Mouse (Mus musculus): ENCODE measurements around the gene Nmnat2. TPM values are rescaled to one million over a fixed set of nuclear protein-coding genes. Genes with fewer than 3 reads are reported as not detected.

Nmnat2 gene
- polyA plus RNA-seq, 1 experiment from 2014 or later, result 8.7 TPM

- Histone ChIP-seq H3K4me1 (peaks cover 18% of the 10 kb centered on the region), H3K4me3 (peak overlapping the region; percentile 62), H3K27me3 (ENCODE audit: poor library complexity, severe bottlenecking) (peaks cover 52% of the 10 kb centered on the region), H3K36me3 (replicated peaks) (no peaks in the 10 kb centered on the region), H3K27ac (no peak overlapping the region), H3K9me3 (no peaks in the 10 kb centered on the region)
- DNase-seq (ENCODE audit: extremely low spot score, low spot score), result peak; percentile 63
- 7% methylated on average over 14 of the region's 14 CpGs for WGBS
Observed at GRCm38 (mm10) chr1:152956221-152956620, 1.4 kb downstream of the Nmnat2 start.

DNA sequence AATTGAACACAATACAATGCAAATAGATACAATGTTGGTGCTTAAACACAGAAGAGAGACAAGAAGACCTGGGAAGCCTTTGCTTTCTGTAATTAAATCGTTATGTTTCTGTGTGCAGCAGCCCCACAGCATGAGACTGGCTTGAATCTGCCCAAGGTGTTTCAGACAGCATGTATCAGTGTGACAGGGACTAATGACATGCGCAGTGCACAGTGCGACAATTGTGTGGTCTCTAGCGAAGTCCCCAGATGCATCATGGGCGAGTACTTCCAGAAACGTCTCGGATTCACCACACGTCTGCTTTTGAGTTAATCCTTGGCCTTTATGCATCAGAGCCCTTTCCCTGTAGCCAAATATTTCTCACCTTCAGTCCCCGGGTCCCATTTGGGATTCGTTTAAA is 9.6 kb downstream of the Nmnat2 start:
- no peak overlapping the region for H3K4me3 ChIP-seq
- no peaks in the 10 kb centered on the region for H3K27me3 ChIP-seq (ENCODE audit: poor library complexity, severe bottlenecking)
- DNase-seq (ENCODE audit: extremely low spot score, low spot score), result no peak
- no peaks in the 10 kb centered on the region for H3K36me3 ChIP-seq (replicated peaks)
- H3K27ac ChIP-seq, result no peak overlapping the region
- H3K4me1 ChIP-seq, result peaks cover 3% of the 10 kb centered on the region; the same call in 1 of the 2 replicates
- no peaks in the 10 kb centered on the region for H3K9me3 ChIP-seq
- whole genome bisulfite sequencing, result 82% methylated on average over 10 of the region's 10 CpGs

DNA sequence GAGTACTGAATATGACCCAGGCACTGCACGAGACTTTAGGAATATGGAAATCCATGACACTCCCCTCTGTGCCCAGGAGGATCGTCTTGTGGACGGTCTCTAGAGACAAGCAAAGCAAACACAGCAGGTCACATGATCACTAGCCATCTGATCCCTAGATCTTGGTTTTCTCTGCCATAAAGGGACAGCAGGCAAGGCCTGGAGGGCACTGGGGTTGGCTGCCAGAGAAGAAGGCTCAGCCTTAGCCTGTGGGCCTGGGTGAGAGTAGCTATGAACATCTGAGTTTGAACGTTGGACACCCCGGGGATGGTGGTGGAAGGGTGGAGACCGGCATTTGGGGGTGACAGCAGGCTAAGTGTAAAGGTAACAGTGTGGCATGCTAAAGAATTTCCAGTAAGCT is 11.4 kb downstream of the Nmnat2 start:
- Histone ChIP-seq H3K36me3 (replicated peaks) (no peaks in the 10 kb centered on the region), H3K27me3 (ENCODE audit: poor library complexity, severe bottlenecking) (no peaks in the 10 kb centered on the region), H3K27ac (no peak overlapping the region), H3K9me3 (no peaks in the 10 kb centered on the region), H3K4me3 (no peak overlapping the region), H3K4me1 (peaks cover 3% of the 10 kb centered on the region; the same call in 1 of the 2 replicates)
- 85% methylated on average over 6 of the region's 6 CpGs for WGBS
- DNase-seq (ENCODE audit: extremely low spot score, low spot score), result no peak

GRCm38 (mm10) chr1:152966686-152967085 is 11.9 kb downstream of the Nmnat2 start:
- DNase-seq (ENCODE audit: extremely low spot score, low spot score), result no peak
- Histone ChIP-seq H3K27me3 (ENCODE audit: poor library complexity, severe bottlenecking) (no peaks in the 10 kb centered on the region), H3K27ac (no peak overlapping the region), H3K4me3 (no peak overlapping the region), H3K9me3 (no peaks in the 10 kb centered on the region), H3K36me3 (replicated peaks) (no peaks in the 10 kb centered on the region), H3K4me1 (peaks cover 3% of the 10 kb centered on the region; the same call in 1 of the 2 replicates)
- 91% methylated on average over 2 of the region's 2 CpGs for WGBS

- peaks cover 17% of the 10 kb centered on the region for H3K4me1 ChIP-seq
- DNase-seq (ENCODE audit: extremely low spot score, low spot score), result no peak
- no peaks in the 10 kb centered on the region for H3K36me3 ChIP-seq (replicated peaks)
- 76% methylated on average over 4 of the region's 4 CpGs for WGBS
- H3K27ac ChIP-seq, result no peak overlapping the region
- H3K27me3 ChIP-seq (ENCODE audit: poor library complexity, severe bottlenecking), result no peaks in the 10 kb centered on the region
- H3K9me3 ChIP-seq, result no peaks in the 10 kb centered on the region
- H3K4me3 ChIP-seq, result no peak overlapping the region
Observed at GRCm38 (mm10) chr1:152969081-152969480, 14.3 kb downstream of the Nmnat2 start.

GRCm38 (mm10) chr1:152972957-152973356 is 18.2 kb downstream of the Nmnat2 start:
- Histone ChIP-seq H3K4me3 (no peak overlapping the region), H3K27me3 (ENCODE audit: poor library complexity, severe bottlenecking) (no peaks in the 10 kb centered on the region), H3K27ac (no peak overlapping the region), H3K36me3 (replicated peaks) (no peaks in the 10 kb centered on the region), H3K4me1 (peaks cover 17% of the 10 kb centered on the region), H3K9me3 (0 out of 2 replicates have a peak, but pooled peaks cover 4% of the 10 kb centered on the region)
- 28% methylated on average over 4 of the region's 4 CpGs for WGBS
- DNase-seq (ENCODE audit: extremely low spot score, low spot score), result no peak

- no peaks in the 10 kb centered on the region for H3K36me3 ChIP-seq (replicated peaks)
- no peak for DNase-seq (ENCODE audit: extremely low spot score, low spot score)
- H3K4me3 ChIP-seq, result no peak overlapping the region
- peaks cover 17% of the 10 kb centered on the region for H3K4me1 ChIP-seq
- no peaks in the 10 kb centered on the region for H3K27me3 ChIP-seq (ENCODE audit: poor library complexity, severe bottlenecking)
- 0 out of 2 replicates have a peak, but pooled peaks cover 4% of the 10 kb centered on the region for H3K9me3 ChIP-seq
- 0 out of 2 replicates have a peak overlapping the region, but pooled peaks have one; percentile 8 for H3K27ac ChIP-seq
- 14% methylated on average over 5 of the region's 5 CpGs for WGBS
Observed at GRCm38 (mm10) chr1:152973421-152973820, 18.6 kb downstream of the Nmnat2 start.

DNA sequence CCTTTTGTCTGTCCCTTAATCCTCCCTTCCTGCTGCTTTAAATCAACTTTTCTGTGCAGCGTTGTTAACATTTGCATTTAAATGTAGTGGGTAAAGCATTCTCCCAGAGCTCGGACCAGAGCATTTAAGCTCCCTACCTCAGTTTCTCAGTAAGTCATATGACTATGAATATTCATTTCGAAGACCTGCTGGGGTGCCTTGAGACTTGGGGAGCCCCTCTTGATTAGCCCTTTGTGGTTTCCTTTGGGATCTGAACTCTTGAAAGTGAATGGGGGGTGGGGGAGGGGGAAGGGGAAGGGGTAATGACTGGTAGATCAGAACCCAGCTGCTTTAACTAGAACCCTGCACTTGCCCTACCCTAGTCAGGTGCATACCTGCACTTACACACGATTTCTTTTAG is 19.1 kb downstream of the Nmnat2 start:
- WGBS, result 12% methylated on average over 4 of the region's 4 CpGs
- DNase-seq (ENCODE audit: extremely low spot score, low spot score), result no peak
- Histone ChIP-seq H3K4me3 (no peak overlapping the region), H3K27me3 (ENCODE audit: poor library complexity, severe bottlenecking) (no peaks in the 10 kb centered on the region), H3K9me3 (0 out of 2 replicates have a peak, but pooled peaks cover 4% of the 10 kb centered on the region), H3K4me1 (peaks cover 17% of the 10 kb centered on the region), H3K36me3 (replicated peaks) (no peaks in the 10 kb centered on the region), H3K27ac (no peak overlapping the region)

GRCm38 (mm10) chr1:152975144-152975543 is 20.4 kb downstream of the Nmnat2 start:
- Histone ChIP-seq H3K4me1 (peaks cover 17% of the 10 kb centered on the region), H3K27ac (no peak overlapping the region), H3K27me3 (ENCODE audit: poor library complexity, severe bottlenecking) (no peaks in the 10 kb centered on the region), H3K4me3 (no peak overlapping the region), H3K36me3 (replicated peaks) (no peaks in the 10 kb centered on the region), H3K9me3 (0 out of 2 replicates have a peak, but pooled peaks cover 4% of the 10 kb centered on the region)
- no peak for DNase-seq (ENCODE audit: extremely low spot score, low spot score)
- 80% methylated on average over 3 of the region's 3 CpGs for WGBS

- Histone ChIP-seq H3K27me3 (ENCODE audit: poor library complexity, severe bottlenecking) (no peaks in the 10 kb centered on the region), H3K27ac (no peak overlapping the region), H3K4me3 (no peak overlapping the region), H3K36me3 (replicated peaks) (no peaks in the 10 kb centered on the region), H3K9me3 (0 out of 2 replicates have a peak, but pooled peaks cover 4% of the 10 kb centered on the region), H3K4me1 (peaks cover 7% of the 10 kb centered on the region)
- no peak for DNase-seq (ENCODE audit: extremely low spot score, low spot score)
- WGBS, result 92% methylated on average over 8 of the region's 8 CpGs
Observed at GRCm38 (mm10) chr1:152978700-152979099, 23.9 kb downstream of the Nmnat2 start.

DNA sequence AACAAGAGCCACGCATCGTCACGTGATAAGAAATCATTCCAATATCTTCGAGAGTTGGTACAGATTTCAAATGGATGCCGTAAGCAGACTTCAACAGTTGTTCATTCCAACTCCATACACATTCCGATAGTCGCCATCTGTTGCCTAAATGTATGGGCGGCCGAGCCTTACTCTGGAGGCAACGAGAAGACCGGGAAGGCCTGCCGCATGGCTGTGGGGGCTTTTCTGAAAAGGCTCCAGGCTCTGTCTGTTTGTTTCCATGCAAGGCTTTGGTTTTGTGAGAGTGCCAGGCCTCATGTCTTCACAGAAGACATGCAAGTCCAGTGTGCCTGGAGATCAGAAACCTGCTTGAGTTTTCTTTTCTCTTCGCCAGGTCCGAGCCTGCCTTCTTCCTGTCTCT is 28.6 kb downstream of the Nmnat2 start:
- Histone ChIP-seq H3K27me3 (ENCODE audit: poor library complexity, severe bottlenecking) (no peaks in the 10 kb centered on the region), H3K9me3 (no peaks in the 10 kb centered on the region), H3K4me3 (no peak overlapping the region), H3K27ac (no peak overlapping the region), H3K4me1 (no peaks in the 10 kb centered on the region), H3K36me3 (replicated peaks) (no peaks in the 10 kb centered on the region)
- DNase-seq (ENCODE audit: extremely low spot score, low spot score), result no peak
- WGBS, result 93% methylated on average over 14 of the region's 14 CpGs

- Histone ChIP-seq H3K4me1 (no peaks in the 10 kb centered on the region), H3K27ac (no peak overlapping the region), H3K4me3 (no peak overlapping the region), H3K27me3 (ENCODE audit: poor library complexity, severe bottlenecking) (no peaks in the 10 kb centered on the region), H3K36me3 (replicated peaks) (no peaks in the 10 kb centered on the region), H3K9me3 (no peaks in the 10 kb centered on the region)
- WGBS, result 89% methylated on average over 3 of the region's 3 CpGs
- DNase-seq (ENCODE audit: extremely low spot score, low spot score), result no peak
Observed at GRCm38 (mm10) chr1:152986981-152987380, 32.2 kb downstream of the Nmnat2 start.

DNA sequence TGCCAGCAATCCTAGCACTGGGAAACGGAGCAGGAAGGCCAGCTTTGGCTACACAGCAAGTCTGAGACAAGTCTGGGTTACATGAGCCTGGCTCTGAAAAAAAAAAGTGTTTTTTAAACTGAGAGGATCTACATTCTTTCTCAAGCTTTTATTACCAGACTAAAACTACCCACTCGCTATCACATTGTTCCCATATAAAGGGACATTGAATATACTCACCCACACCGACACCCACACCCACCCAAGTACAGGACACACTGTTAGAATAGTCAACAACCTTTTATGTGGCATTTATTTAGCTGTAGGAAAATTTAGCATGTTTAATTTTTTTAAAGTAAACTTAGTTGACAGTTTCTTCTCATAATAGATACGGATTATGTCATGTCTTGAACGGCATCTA is 35.3 kb downstream of the Nmnat2 start:
- Histone ChIP-seq H3K4me1 (no peaks in the 10 kb centered on the region), H3K36me3 (replicated peaks) (no peaks in the 10 kb centered on the region), H3K27ac (no peak overlapping the region), H3K9me3 (no peaks in the 10 kb centered on the region), H3K4me3 (no peak overlapping the region), H3K27me3 (ENCODE audit: poor library complexity, severe bottlenecking) (no peaks in the 10 kb centered on the region)
- no peak for DNase-seq (ENCODE audit: extremely low spot score, low spot score)
- WGBS, result 92% methylated on average over 5 of the region's 5 CpGs

Data from forebrain, embryonic 10.5 days (tissue).